Mouse (Mus musculus): ENCODE data around the gene Slc44a3. TPM values are rescaled to one million over a fixed set of nuclear protein-coding genes. Genes with fewer than 3 reads are reported as not detected.

Gene Slc44a3
- 5.0 and 5.1 TPM in 2 replicates for polyA plus RNA-seq (2011; ENCODE audit: insufficient read depth, insufficient read length, low read depth, missing spikeins)

GRCm38 (mm10) chr3:121532176-121532575 lies at the start of gene Slc44a3:
Gene Slc44a3 (minus strand): TSS chr3:121532404.
- peak within 1 kb of the TSS; percentile 62 for H3K9ac ChIP-seq (ENCODE audit: low read depth, poor library complexity, severe bottlenecking)
- no peaks in the 10 kb centered on the region for H3K4me1 ChIP-seq (ENCODE audit: control insufficient read depth, insufficient read depth, low read length)
- no peaks in the 10 kb centered on the region; the same call in 1 of the 2 replicates for H3K27me3 ChIP-seq (ENCODE audit: control insufficient read depth, insufficient read depth, low read length, poor library complexity, severe bottlenecking)
- TF ChIP-seq POLR2A (IDR thresholded peaks at IDR 0.05; ENCODE audit: insufficient read depth, low read length) = no peak
- TF ChIP-seq EP300 (IDR thresholded peaks at IDR 0.05; ENCODE audit: insufficient read depth, low read depth, low read length) = 0 out of 2 replicates have a peak, but pooled peaks have one; percentile 31
- TF ChIP-seq CTCF (IDR thresholded peaks at IDR 0.05; ENCODE audit: low read depth, low read length) = peak; percentile 30
- H3K36me3 ChIP-seq (ENCODE audit: control insufficient read depth, insufficient read depth, low read length, poor library complexity, severe bottlenecking) = no peaks in the 10 kb centered on the region
- peak within 1 kb of the TSS; percentile 69 for H3K4me3 ChIP-seq (ENCODE audit: low read depth, low read length)
- no peak within 1 kb of the TSS for H3K27ac ChIP-seq (ENCODE audit: insufficient read depth, low read length)
- no peaks in the 10 kb centered on the region for H3K9me3 ChIP-seq (replicated peaks; ENCODE audit: control insufficient read depth, insufficient read depth, low read length, poor library complexity, severe bottlenecking)

GRCm38 (mm10) chr3:121579880-121580549 lies 47.8 kb upstream of the Slc44a3 start:
- H3K4me3 ChIP-seq (ENCODE audit: low read depth, low read length) = no peak overlapping the region
- H3K27ac ChIP-seq (ENCODE audit: insufficient read depth, low read length) = peak overlapping the region; percentile 95
- no peak overlapping the region for H3K9ac ChIP-seq (ENCODE audit: low read depth, poor library complexity, severe bottlenecking)
- TF ChIP-seq CTCF (IDR thresholded peaks at IDR 0.05; ENCODE audit: low read depth, low read length) = no peak
- no peak for TF ChIP-seq POLR2A (IDR thresholded peaks at IDR 0.05; ENCODE audit: insufficient read depth, low read length)
- TF ChIP-seq EP300 (IDR thresholded peaks at IDR 0.05; ENCODE audit: insufficient read depth, low read depth, low read length) = no peak
- no peaks in the 10 kb centered on the region for H3K36me3 ChIP-seq (ENCODE audit: control insufficient read depth, insufficient read depth, low read length, poor library complexity, severe bottlenecking)
- H3K9me3 ChIP-seq (replicated peaks; ENCODE audit: control insufficient read depth, insufficient read depth, low read length, poor library complexity, severe bottlenecking) = no peaks in the 10 kb centered on the region
- H3K27me3 ChIP-seq (ENCODE audit: control insufficient read depth, insufficient read depth, low read length, poor library complexity, severe bottlenecking) = no peaks in the 10 kb centered on the region
- H3K4me1 ChIP-seq (ENCODE audit: control insufficient read depth, insufficient read depth, low read length) = peaks cover 8% of the 10 kb centered on the region

- Histone ChIP-seq H3K27ac (ENCODE audit: insufficient read depth, low read length) (peak overlapping the region; percentile 95), H3K27me3 (ENCODE audit: control insufficient read depth, insufficient read depth, low read length, poor library complexity, severe bottlenecking) (no peaks in the 10 kb centered on the region), H3K9me3 (replicated peaks; ENCODE audit: control insufficient read depth, insufficient read depth, low read length, poor library complexity, severe bottlenecking) (no peaks in the 10 kb centered on the region), H3K9ac (ENCODE audit: low read depth, poor library complexity, severe bottlenecking) (peak overlapping the region; percentile 37; the same call in 1 of the 2 replicates), H3K4me1 (ENCODE audit: control insufficient read depth, insufficient read depth, low read length) (peaks cover 8% of the 10 kb centered on the region), H3K4me3 (ENCODE audit: low read depth, low read length) (no peak overlapping the region), H3K36me3 (ENCODE audit: control insufficient read depth, insufficient read depth, low read length, poor library complexity, severe bottlenecking) (no peaks in the 10 kb centered on the region)
- TF ChIP-seq EP300 (IDR thresholded peaks at IDR 0.05; ENCODE audit: insufficient read depth, low read depth, low read length) (no peak), POLR2A (IDR thresholded peaks at IDR 0.05; ENCODE audit: insufficient read depth, low read length) (no peak), CTCF (IDR thresholded peaks at IDR 0.05; ENCODE audit: low read depth, low read length) (no peak)
Observed at GRCm38 (mm10) chr3:121579402-121579801, 47.2 kb upstream of the Slc44a3 start.

GRCm38 (mm10) chr3:121578706-121579105 lies 46.5 kb upstream of the Slc44a3 start:
- peak overlapping the region; percentile 96 for H3K27ac ChIP-seq (ENCODE audit: insufficient read depth, low read length)
- peak overlapping the region; percentile 69 for H3K4me3 ChIP-seq (ENCODE audit: low read depth, low read length)
- TF ChIP-seq EP300 (IDR thresholded peaks at IDR 0.05; ENCODE audit: insufficient read depth, low read depth, low read length) (peak; percentile 71), CTCF (IDR thresholded peaks at IDR 0.05; ENCODE audit: low read depth, low read length) (no peak)
- peaks cover 8% of the 10 kb centered on the region for H3K4me1 ChIP-seq (ENCODE audit: control insufficient read depth, insufficient read depth, low read length)
- no peaks in the 10 kb centered on the region for H3K9me3 ChIP-seq (replicated peaks; ENCODE audit: control insufficient read depth, insufficient read depth, low read length, poor library complexity, severe bottlenecking)
- no peaks in the 10 kb centered on the region for H3K27me3 ChIP-seq (ENCODE audit: control insufficient read depth, insufficient read depth, low read length, poor library complexity, severe bottlenecking)
- H3K36me3 ChIP-seq (ENCODE audit: control insufficient read depth, insufficient read depth, low read length, poor library complexity, severe bottlenecking) = no peaks in the 10 kb centered on the region
- H3K9ac ChIP-seq (ENCODE audit: low read depth, poor library complexity, severe bottlenecking) = peak overlapping the region; percentile 66

GRCm38 (mm10) chr3:121577641-121578040 lies 45.4 kb upstream of the Slc44a3 start:
- Histone ChIP-seq H3K36me3 (ENCODE audit: control insufficient read depth, insufficient read depth, low read length, poor library complexity, severe bottlenecking) (no peaks in the 10 kb centered on the region), H3K27me3 (ENCODE audit: control insufficient read depth, insufficient read depth, low read length, poor library complexity, severe bottlenecking) (no peaks in the 10 kb centered on the region), H3K27ac (ENCODE audit: insufficient read depth, low read length) (peak overlapping the region; percentile 96), H3K4me3 (ENCODE audit: low read depth, low read length) (peak overlapping the region; percentile 69), H3K4me1 (ENCODE audit: control insufficient read depth, insufficient read depth, low read length) (peaks cover 6% of the 10 kb centered on the region), H3K9me3 (replicated peaks; ENCODE audit: control insufficient read depth, insufficient read depth, low read length, poor library complexity, severe bottlenecking) (peaks cover 3% of the 10 kb centered on the region; the same call in 1 of the 2 replicates), H3K9ac (ENCODE audit: low read depth, poor library complexity, severe bottlenecking) (peak overlapping the region; percentile 66)
- TF ChIP-seq POLR2A (IDR thresholded peaks at IDR 0.05; ENCODE audit: insufficient read depth, low read length) = no peak
- TF ChIP-seq EP300 (IDR thresholded peaks at IDR 0.05; ENCODE audit: insufficient read depth, low read depth, low read length) = no peak
- TF ChIP-seq CTCF (IDR thresholded peaks at IDR 0.05; ENCODE audit: low read depth, low read length) = no peak

GRCm38 (mm10) chr3:121577032-121577591 lies 44.9 kb upstream of the Slc44a3 start:
- Histone ChIP-seq H3K27me3 (ENCODE audit: control insufficient read depth, insufficient read depth, low read length, poor library complexity, severe bottlenecking) (no peaks in the 10 kb centered on the region), H3K9ac (ENCODE audit: low read depth, poor library complexity, severe bottlenecking) (peak overlapping the region; percentile 72), H3K27ac (ENCODE audit: insufficient read depth, low read length) (peak overlapping the region; percentile 96), H3K4me1 (ENCODE audit: control insufficient read depth, insufficient read depth, low read length) (peaks cover 6% of the 10 kb centered on the region), H3K9me3 (replicated peaks; ENCODE audit: control insufficient read depth, insufficient read depth, low read length, poor library complexity, severe bottlenecking) (peaks cover 3% of the 10 kb centered on the region; the same call in 1 of the 2 replicates), H3K36me3 (ENCODE audit: control insufficient read depth, insufficient read depth, low read length, poor library complexity, severe bottlenecking) (no peaks in the 10 kb centered on the region), H3K4me3 (ENCODE audit: low read depth, low read length) (peak overlapping the region; percentile 69)
- peak; percentile 96 for TF ChIP-seq EP300 (IDR thresholded peaks at IDR 0.05; ENCODE audit: insufficient read depth, low read depth, low read length)
- peak; percentile 17 for TF ChIP-seq POLR2A (IDR thresholded peaks at IDR 0.05; ENCODE audit: insufficient read depth, low read length)
- TF ChIP-seq CTCF (IDR thresholded peaks at IDR 0.05; ENCODE audit: low read depth, low read length) = no peak
